In the genomic region with DNA sequence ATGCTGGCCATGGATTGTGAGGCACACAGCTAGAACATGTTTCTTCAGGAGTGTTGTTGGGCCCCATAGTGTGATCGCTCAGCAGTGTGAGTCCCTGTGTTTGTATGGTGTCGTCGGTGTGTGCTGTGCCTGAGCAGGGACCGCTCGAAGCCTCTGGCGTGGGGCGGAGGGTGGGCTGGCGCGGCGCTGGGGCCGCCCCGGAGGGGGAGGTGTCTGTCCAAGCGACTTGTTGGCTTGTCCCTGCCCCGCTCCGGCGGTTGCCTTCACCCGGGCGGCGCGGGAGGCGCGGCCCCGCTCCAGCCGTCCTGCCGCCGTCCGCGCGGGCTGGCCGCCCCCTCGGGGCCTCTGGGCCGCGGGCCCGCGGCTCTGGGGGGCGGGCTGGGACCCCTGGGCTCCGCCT, we compare ENCODE assay signal across 8 mouse cellular contexts. TPM values are rescaled to one million over a fixed set of nuclear protein-coding genes. Genes with fewer than 3 reads are reported as not detected.
DNase-seq lines count a peak whose midpoint lies in the region; ATAC-seq and TF ChIP-seq lines count a peak whose summit lies in the region.

No protein-coding gene starts in this region.

- H3K27ac ChIP-seq in ES-Bruce4 (ENCODE audit: insufficient read depth, low read length): no peak overlapping the region
- peak overlapping the region; percentile 58 for H3K27ac ChIP-seq in kidney, adult 2 months (ENCODE audit: insufficient read depth, low read depth, low read length)
- H3K27ac ChIP-seq in lung, embryonic 15.5 days: peak overlapping the region; percentile 95

- peak overlapping the region; percentile 51 for H3K4me3 ChIP-seq in ES-Bruce4 (ENCODE audit: low read depth, low read length)
- H3K4me3 ChIP-seq in kidney, adult 2 months (ENCODE audit: insufficient read depth, low read depth, low read length): peak overlapping the region; percentile 63
- H3K4me3 ChIP-seq in lung, embryonic 15.5 days: peak overlapping the region; percentile 67

- no peaks in the 10 kb centered on the region for H3K9me3 ChIP-seq in ES-Bruce4 (replicated peaks; ENCODE audit: control insufficient read depth, insufficient read depth, low read length, poor library complexity, severe bottlenecking)
- H3K9me3 ChIP-seq in lung, embryonic 15.5 days: no peaks in the 10 kb centered on the region

- WGBS in kidney, adult 2 months: 3% methylated on average over 35 of the region's 37 CpGs
- WGBS in lung, embryonic 15.5 days: under 1% methylated on average over 37 of the region's 37 CpGs

- DNase-seq in heart, adult 8-10 months (ENCODE audit: low spot score): peak; percentile 81
- peak; percentile 86 for DNase-seq in kidney, adult 2 months
- DNase-seq in spleen, adult 12 weeks (ENCODE audit: low spot score): peak; percentile 61
- DNase-seq in frontal cortex, adult 2 months (ENCODE audit: extremely low spot score in 1 of 2, low spot score in 1 of 2): no peak

- H3K9ac ChIP-seq in ES-Bruce4 (ENCODE audit: low read depth, poor library complexity, severe bottlenecking): peak overlapping the region; percentile 87
- H3K9ac ChIP-seq in lung, embryonic 15.5 days: peak overlapping the region; percentile 64

- 0 out of 2 replicates have a peak, but pooled peaks have one; percentile 9 for ATAC-seq in common myeloid progenitor, adult 5-6 weeks (replicated peaks; ENCODE audit: low read depth, poor library complexity, severe bottlenecking)
- ATAC-seq in lung, embryonic 15.5 days (ENCODE audit: borderline replicate concordance, extremely low read depth, low FRiP score, low TSS enrichment): peak; percentile 76
- no peak for ATAC-seq in frontal cortex, adult (ENCODE audit: low TSS enrichment)

- peaks cover 7% of the 10 kb centered on the region for H3K36me3 ChIP-seq in ES-Bruce4 (ENCODE audit: control insufficient read depth, insufficient read depth, low read length, poor library complexity, severe bottlenecking)
- no peaks in the 10 kb centered on the region for H3K36me3 ChIP-seq in kidney, adult 2 months (ENCODE audit: control insufficient read depth, insufficient read depth, low read length)
- H3K36me3 ChIP-seq in lung, embryonic 15.5 days: peaks cover 10% of the 10 kb centered on the region; the same call in 1 of the 2 replicates

- no peaks in the 10 kb centered on the region for H3K27me3 ChIP-seq in ES-Bruce4 (ENCODE audit: control insufficient read depth, insufficient read depth, low read length, poor library complexity, severe bottlenecking)
- no peaks in the 10 kb centered on the region for H3K27me3 ChIP-seq in kidney, adult 2 months (replicated peaks; ENCODE audit: control insufficient read depth, insufficient read depth, low read length)
- H3K27me3 ChIP-seq in lung, embryonic 15.5 days: no peaks in the 10 kb centered on the region

- peak overlapping the region; percentile 78 for H3K4me2 ChIP-seq in lung, embryonic 15.5 days

- TF ChIP-seq CTCF in ES-Bruce4 (IDR thresholded peaks at IDR 0.05; ENCODE audit: low read depth, low read length): no peak
- TF ChIP-seq CTCF in kidney, adult 2 months (conservative IDR thresholded peaks at IDR 0.05; ENCODE audit: insufficient read depth, insufficient read length, low read depth, low read length): no peak

- peaks cover 29% of the 10 kb centered on the region for H3K4me1 ChIP-seq in ES-Bruce4 (ENCODE audit: control insufficient read depth, insufficient read depth, low read length)
- peaks cover 19% of the 10 kb centered on the region for H3K4me1 ChIP-seq in kidney, adult 2 months (ENCODE audit: control insufficient read depth, insufficient read depth, low read length)
- H3K4me1 ChIP-seq in lung, embryonic 15.5 days: peaks cover 77% of the 10 kb centered on the region

- no peak for TF ChIP-seq EP300 in ES-Bruce4 (IDR thresholded peaks at IDR 0.05; ENCODE audit: insufficient read depth, low read depth, low read length)

- TF ChIP-seq POLR2A in ES-Bruce4 (IDR thresholded peaks at IDR 0.05; ENCODE audit: insufficient read depth, low read length): no peak
- peak; percentile 78 for TF ChIP-seq POLR2A in kidney, adult 2 months (IDR thresholded peaks at IDR 0.05; ENCODE audit: low read depth, low read length)

RNA-seq across cellular contexts. Expression of a gene that starts 24.6 kb away (rescaled TPM):
- 30.3 and 32.5 TPM in 2 replicates for polyA plus RNA-seq in ES-Bruce4 (2011; ENCODE audit: insufficient read depth, insufficient read length, low read depth, missing spikeins)
- 6.2 and 9.6 TPM in 2 replicates for total RNA-seq in common myeloid progenitor, adult 5-6 weeks (2017)
- total RNA-seq in heart, adult 8-10 months (2022): 10 to 100 TPM; 13.3 to 14.9 (median 14.0) TPM
- 14.9 and 17.1 TPM in 2 replicates for polyA plus RNA-seq in kidney, adult 2 months (2012; rRNA removed)
- 7.0 and 7.4 TPM in 2 replicates for polyA plus RNA-seq in lung, embryonic 15.5 days (2015; fragmentation: Nextera tagmentation; extraction: Ambion mirVana)
- 53.4 and 64.2 TPM in 2 replicates for polyA plus RNA-seq in frontal cortex, adult 2 months (2012; rRNA removed)

Comparison
In these comparisons a context has a peak if more than half of its experiments do, and no peak if none do; other contexts are left out.
1. DNase-seq: peak in heart, adult 8-10 months (single experiment), kidney, adult 2 months (single experiment) and spleen, adult 12 weeks (single experiment); none in frontal cortex, adult 2 months (0 of 2).
2. Peak in every context shown above with its lines, with median percentiles within 50 percentile points of each other: H3K4me3 ChIP-seq.